Mouse (Mus musculus): ENCODE measurements around the gene Dennd1a.

DNA sequence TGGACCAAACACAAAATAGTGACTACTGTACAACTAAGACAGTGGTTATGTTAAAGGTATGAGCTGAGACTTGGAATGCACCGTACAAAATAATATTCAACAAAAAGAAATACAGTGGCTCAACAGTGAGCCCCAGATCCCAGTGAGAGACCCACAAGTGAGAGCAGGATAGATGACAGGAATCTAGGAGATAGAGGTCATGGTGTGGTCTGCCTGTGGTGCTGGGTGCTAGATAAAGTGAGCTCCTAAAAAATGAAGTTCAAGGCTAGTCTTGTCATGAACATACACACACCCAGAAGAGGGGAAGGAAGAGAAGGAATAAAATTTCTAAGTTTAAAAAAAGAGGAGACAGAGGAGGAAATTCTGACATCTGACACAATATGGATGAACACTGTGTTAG is 95.2 kb downstream of the Dennd1a start:
- TF ChIP-seq EP300 (optimal IDR thresholded peaks at IDR 0.05) (no peak), CTCF (IDR thresholded peaks at IDR 0.05; ENCODE audit: low read depth) (no peak)

All from stomach, postnatal 0 days (tissue).